Mouse (Mus musculus) telencephalon, adult 2 months (tissue): Measurements from ENCODE around the gene Hunk.

Experiments used
- DNase-seq: peaks from one replicate; pipeline ENCODE4 v3.0.0-alpha.2; 2011; ENCODE audit warnings: low read depth, low spot score

The Hunk gene

DNA sequence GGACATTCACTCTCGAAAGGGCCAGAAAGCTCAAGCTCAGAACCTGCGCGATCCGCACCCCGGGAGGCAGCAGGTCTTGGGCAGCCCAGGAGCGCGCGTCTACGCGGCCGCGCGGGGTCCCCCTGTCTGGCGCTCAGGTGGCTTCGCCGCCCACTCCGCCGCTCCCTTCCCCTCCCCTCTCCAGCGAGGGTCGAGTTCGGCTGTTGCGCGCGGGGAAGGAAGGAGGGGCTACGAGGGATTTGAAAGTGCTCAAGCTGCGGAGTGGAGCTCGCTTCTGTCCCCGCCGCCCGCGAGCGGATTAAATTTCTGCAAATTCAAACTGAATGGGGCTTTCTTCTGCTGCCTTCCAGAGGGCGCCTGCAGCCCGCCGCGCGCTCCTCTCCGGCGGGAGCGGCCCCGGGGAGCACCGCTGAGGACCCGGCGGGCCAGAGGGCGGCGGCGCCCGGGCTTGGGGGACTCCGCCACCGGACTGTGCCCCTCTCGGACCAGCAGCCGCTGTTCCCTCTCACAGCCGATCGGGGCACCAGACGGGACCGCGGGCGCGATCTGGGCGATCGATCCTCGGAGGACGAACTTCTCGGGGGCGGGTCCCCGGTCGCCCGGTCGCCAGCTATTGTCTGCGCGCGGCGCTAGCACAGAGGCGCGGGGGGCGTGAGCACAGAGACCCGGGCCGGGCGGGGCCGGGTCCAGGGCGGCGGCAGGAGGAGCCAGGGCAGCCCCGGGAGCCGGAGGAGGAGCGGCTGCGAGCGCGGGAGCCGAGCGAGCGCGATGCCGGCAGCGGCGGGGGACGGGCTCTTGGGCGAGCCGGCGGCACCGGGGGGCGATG, at the start of gene Hunk:
TSS of gene Hunk (plus strand) at position 326 of the 826 bp plus-strand sequence.
- DNase-seq, result no peak

DNA sequence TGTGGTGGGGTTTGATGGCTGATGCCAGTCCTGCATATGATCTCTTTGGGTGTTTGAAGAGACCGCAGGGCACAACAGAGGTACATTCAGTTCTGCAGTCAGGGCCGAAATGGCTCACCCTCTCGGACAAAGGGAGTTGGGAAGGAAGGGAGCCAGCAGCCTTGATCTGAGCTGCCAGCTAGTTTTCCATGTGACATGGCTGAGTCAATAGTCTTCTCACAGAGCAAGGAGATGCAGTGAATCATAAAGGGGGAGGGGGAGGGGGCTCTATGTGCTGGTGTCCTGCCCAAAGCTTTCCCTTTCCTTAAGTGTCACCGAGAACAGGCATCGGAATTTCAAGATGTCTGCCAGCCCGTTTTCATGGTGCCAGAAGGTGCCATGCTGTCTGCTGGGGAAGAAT, 46.8 kb upstream of the Hunk start:
- DNase-seq, result no peak

DNA sequence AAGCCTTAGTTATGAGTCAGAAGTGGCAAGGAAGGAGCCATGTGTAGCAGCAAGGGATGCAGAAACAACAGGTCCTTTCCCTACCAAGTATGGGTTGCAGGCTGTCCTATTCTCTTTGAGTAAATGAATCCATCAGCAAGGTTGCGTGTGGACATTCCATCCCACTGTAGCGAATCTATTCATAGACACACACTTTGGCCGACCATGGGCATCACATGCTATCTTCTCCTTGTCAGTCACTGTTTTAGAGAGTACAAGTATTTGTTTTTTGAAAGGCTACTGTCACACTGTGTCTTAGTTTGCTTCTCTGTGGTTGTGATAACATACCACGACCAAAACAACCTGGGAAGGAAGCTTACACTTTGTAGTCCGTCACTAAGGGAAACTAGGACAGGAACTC, 44.7 kb upstream of the Hunk start:
- no peak for DNase-seq

DNA sequence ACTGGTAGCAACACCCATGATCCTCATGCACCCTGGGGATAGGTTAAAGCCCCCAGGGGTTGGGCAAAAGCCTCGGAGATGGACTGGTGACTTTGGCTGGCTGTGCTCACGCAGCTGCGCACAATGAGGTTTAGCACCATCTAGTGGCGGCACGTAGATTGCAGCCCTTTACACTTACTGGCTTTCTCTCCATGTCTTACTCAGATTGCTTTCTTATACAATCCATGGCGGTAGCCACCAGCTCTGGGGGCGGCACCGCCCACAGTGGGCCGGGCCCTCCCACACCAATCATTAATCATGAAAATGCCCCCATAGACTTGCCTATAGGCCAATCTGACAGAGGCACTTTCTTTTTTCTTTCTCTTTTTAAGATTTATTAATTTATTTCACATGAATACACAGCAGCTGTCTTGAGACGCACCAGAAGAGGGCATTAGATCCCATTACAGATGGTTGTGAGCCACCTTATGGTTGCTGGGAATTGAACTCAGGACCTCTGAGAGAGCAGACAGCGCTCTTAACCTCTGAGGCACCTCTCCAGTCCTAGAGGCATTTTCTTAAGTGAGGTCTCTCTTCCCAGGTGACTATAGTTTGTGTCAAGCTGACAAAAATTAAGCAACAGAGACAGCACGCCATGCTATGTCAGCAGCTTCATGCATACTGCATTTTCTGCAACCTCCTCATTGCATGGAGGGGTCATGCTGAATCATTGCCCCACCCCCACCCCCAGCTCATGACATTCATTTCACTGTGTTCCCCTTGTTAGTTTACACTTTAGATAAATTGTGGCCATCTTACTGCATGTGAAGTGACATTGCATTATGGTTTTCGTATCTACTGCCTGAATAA, 35.9 kb upstream of the Hunk start:
- DNase-seq, result peak; percentile 50

DNA sequence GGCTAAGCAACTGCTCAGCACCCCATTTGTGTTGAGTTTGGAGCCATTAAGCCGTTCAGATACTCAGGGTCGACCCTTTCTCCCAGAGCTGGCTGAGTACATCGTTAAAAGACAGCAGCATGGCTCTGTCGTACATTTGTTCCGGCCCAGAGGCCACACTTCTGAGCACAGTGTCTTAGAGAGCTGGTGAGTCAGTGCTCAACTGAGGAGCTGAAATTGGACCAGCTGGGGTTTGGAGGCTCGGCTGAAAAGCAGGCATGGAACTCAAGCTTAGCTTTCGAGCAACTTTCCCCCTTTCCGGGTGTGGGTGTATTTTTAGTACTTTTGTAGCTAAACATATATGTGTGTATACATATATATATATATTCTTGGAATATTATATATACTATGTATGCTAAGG, 34.1 kb upstream of the Hunk start:
- peak; percentile 65 for DNase-seq

DNA sequence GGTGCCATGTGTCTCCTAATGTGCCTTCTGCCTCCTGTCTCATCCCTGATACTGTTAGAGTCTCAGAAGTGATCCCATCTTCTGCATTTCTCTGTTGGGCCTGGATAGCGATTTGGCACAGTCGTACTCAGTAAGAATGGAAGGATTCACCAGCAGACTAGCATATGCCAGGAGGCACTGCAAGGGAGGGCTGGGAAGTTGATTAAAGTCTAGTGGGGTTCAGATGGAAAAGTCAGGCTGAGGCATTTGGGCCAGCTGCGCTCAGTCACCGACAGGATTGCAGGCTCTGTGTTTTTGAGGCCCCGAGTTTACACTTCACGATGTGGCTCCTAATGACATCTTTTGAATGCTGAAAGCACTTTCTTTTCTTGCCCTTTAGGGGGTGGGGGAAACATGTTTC, 33.1 kb upstream of the Hunk start:
- no peak for DNase-seq

DNA sequence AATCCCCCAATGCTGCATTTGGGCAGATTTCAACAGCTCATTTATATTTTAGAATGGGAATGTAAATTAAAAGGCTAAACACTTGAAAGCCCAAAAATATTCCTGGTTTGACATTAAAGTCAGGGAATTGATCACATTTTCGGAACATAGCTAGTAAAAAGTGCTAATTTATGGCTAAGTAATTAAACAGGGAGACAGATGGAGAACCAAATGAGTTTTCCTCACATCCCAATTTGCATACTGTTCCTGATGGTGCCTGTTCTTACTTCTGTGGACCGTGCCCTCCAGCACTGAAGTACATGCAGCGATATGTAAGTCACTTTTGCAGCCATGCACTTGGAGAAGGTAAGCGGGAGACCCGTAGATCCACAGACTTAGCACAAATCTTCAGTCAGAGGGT, 32.7 kb upstream of the Hunk start:
- peak; percentile 71 for DNase-seq

DNA sequence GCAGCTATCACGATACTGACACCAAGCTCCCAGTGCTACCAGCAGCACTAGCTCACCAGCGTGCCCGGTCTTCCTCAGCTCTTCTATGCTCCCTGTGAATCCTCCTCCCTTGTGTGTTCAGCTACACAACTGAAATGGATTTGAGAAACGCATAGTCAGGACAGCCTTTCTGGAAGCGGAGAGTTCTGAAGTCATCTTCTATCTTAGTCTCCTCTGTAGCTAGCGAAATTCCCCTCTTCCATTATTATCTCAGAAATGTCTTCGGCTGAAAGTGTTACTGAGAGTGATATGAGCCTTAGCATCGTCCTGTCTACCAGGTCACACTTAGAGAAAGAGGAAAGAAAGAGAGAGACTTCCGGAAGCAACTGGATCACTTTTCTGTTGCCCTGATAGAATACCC, 26.5 kb upstream of the Hunk start:
- DNase-seq, result no peak

DNA sequence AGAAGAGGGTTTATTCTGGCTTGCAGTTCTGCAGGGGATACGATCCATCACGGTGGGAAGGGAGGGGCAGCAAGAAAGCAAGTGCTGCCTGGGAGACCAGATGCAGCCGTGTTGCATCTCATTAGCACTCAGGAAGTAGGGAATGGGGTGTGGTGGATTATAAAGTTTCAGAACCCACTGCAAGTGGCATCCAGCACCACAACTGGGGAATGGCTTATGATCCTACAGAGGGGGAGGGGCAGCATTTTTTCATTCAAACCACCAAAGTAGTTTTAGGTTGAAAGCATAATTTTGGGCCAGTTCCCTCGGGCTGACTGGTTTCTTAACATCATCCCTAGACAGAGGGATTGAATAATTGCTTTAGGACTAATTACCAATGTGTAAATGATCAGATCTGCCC, 26.1 kb upstream of the Hunk start:
- DNase-seq, result no peak

DNA sequence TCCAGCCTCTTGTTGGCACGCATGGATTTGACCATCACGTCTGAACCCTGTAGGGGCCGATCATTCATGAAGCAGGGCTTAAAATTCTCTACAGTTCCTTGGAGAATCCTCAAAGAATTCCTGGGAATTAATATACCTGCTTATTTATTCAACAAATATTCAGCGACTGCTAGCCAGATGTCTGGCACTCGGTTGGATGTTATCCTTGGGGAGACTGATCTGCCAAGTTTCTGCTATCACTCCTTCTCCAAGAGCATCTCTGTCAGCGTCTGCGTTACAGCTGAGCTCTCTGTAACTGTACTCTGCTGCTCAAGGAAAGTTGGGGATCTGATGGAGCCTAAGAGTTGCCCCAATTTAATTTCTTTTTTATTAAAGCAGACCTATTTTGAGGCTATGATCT, 25.5 kb upstream of the Hunk start:
- DNase-seq, result no peak

DNA sequence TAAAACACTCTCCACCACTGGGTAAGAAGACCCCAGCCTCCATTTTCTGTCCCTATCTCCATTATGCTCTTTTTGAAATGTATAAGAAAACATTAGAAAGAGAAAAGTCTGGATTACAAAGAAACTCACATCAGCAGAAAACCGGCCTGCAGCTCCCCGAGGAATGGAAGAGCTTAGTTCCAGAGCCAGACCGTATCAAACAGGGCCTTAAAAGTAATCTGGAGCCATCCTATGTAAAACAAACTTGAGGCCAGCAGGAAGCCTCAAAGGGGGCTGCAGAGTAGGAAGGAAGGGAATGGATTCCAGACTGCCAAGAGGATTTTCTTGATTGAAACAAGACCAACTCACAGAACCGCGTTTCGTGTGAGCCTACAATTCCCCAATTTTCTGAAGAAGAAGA, 22.9 kb upstream of the Hunk start:
- no peak for DNase-seq

DNA sequence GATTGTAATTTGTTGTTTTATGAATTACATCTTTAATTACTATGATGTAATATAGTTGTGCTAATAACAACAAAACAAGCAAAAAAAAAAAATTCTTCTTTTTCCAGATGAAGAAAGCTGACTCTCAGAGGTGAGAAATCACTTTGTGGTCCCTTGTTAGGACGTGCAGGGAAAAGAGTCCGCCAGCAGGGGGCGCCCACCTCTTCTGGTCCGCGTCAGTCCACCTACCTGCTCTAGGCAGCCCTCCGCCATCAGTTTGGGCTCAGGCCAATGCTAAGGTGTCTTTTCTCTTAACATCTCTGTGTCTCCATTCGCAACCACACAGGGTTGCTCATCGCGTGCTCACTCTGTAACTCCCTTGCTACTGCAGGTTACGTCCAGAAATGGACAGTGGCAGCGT, 5.9 kb upstream of the Hunk start:
- no peak for DNase-seq

DNA sequence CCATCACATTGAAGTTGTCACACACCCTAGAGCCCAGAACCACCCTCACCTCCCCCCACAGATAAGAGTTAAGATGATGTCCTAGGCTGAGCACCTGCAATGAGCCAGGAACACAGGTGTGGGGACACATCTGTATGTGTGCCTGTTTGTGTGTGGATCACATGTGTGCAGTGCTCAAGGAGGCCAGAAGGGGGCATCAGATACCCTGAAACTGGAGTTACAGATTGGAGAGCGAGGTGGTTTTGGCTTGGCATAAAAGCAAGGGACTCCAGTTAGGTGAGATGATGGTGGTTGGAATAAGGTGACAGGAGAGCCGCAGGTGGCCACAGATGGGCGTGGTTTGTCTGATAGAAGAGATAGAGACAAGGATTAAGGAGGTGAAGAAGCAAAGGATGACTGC, 4.2 kb upstream of the Hunk start:
- no peak for DNase-seq

DNA sequence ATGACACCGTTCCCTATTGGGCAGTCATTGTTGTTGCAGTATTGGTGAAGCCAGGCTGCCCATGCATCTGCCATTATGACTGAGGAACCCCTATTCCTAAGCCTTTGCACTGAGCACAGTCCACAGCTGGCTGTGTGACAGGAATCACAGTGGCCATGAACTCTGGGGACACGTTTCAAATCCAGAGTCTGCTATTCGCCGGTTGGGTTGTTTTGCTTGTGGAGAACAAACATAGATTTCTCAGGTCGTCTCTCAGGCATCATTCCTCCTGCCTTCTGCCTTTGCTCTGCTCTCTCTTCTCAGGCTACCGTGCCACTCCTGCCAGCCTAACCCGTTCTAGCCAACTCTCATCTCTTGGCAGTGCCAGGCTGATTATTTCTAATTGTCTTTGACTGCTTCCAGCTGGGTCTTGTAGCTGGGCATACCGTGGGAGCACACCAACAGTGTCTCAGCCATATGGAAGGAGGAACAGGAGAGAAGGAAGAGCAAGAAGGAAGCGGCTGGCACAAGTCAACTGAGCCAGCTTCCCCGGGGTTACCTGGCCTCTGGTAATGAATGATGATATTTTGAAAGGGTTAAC, 3.0 kb upstream of the Hunk start:
- no peak for DNase-seq

DNA sequence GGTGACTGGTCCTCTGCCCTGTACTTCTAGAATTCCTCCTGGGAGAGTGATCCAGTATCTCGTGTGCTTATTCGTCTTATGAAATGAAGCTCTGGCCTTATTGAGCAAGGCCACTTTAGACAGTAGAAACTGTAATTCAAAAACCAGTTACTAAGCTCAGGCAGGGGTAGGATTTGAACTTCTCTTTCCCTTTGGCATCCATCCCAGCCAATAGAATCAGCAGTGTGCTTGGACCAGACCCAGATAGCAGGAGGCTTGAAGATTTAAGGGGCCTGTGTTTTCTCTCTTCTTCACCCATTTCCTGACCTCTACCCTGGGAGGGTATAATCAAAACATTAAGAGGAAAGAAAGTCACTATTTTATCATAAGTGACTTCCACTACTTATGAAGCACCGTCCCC, 1.8 kb upstream of the Hunk start:
- DNase-seq, result no peak

DNA sequence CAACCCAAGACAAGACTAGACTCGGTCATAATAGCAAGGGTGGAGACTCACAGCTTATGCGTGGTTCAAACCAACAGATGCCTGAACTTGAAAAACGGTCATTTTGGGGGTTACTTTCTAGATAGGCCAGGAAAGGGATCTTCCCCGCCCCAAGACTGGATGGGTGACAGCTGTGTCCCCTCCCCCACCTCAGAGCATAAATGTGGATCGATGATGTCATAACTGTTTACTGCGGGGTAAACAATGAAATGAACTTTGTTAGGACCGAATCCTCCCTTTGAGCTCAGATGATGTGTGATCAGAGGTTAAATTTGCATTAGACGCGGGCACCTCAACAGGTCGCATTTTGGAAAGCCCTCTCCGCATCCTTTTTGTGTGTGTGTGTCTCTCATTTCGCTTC, 967 bp upstream of the Hunk start:
- no peak for DNase-seq

DNA sequence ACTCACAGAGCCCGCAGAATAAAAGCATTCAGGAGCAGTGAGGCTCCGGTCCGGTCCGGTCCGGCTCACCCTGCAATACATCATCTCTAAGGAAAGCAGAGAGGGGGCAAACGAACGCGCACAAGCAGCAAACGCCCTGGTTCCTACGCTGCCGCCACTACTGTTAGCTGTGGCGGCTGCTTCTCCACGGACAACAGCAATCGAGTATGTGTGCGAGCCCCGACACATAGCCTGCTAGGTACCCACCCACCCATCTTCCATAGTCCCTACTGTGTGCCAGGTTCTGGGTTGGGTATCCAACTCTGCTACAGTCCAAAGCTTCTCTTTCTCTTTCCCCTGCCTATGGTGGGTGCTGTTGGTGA, 506 bp upstream of the Hunk start:
- no peak for DNase-seq

DNA sequence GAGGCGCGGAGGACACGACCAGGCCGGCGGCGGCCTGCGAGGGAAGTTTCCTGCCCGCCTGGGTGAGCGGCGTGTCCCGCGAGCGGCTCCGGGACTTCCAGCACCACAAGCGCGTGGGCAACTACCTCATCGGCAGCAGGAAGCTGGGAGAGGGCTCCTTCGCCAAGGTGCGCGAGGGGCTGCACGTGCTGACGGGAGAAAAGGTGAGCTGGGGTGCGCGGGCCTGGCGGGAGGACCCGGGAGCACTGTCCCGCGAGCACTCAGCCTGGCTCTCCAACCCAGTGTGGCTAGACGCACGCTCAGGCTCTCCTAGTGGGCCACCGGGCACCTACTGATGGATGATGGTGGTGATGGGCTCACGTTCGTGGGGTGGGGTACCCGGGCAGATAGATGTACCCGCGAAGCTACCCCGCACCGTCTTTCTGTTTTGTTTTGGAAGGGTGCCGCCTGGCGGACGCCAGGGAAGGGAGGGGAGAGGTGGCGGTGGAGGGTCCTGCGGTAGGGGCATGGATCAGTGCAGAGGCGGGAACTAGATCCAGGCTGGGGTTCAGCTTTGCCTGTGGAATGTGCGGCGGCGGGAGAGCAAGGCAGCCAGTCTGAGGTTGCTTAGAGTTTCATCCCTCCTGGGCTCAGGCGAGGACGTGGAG, 824 bp downstream of the Hunk start:
- DNase-seq, result no peak

DNA sequence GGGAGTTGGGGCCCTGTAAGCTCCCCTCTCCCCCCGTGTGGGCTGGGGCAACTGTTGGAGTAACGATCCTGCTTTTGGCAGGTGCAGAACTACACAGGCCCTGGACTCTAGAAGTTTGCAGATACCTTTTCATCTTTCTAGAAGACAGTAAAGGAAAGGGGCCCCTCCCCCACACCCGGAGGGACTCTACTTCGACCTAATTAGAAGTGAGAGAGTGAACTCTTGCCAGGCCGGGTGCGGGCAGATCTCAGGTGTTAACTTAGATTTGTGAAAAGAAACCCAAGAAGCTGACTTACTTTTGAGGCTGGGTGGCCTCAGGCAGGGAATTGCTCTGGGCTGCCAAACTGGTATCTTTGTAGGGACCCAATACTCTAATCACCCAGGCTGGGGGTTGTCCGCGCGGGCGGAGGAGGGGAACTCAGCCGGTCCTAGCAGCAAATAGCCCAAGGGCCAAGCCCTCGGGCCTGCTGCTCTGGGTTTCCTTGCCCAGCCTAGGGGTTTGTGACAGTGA, 1.4 kb downstream of the Hunk start:
- no peak for DNase-seq

DNA sequence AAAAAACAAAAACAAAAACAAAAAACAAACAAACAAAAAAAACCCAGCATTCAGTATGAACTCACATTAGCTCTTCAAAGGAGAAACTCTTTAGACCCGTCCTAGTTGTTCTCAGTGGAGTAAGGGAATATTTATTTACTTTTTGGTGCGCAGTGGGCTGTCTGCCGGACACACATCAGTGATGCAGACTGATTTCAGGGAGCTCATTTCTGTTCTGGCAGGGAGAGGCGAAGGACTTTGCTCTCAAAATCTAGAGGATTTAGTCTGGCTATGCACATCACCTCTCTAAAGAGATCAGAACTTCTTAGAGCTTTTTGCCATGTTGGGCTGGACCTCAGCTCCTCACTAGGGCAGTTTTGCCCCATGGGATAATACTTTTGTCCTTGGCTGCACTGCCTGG, 2.1 kb downstream of the Hunk start:
- DNase-seq, result no peak

DNA sequence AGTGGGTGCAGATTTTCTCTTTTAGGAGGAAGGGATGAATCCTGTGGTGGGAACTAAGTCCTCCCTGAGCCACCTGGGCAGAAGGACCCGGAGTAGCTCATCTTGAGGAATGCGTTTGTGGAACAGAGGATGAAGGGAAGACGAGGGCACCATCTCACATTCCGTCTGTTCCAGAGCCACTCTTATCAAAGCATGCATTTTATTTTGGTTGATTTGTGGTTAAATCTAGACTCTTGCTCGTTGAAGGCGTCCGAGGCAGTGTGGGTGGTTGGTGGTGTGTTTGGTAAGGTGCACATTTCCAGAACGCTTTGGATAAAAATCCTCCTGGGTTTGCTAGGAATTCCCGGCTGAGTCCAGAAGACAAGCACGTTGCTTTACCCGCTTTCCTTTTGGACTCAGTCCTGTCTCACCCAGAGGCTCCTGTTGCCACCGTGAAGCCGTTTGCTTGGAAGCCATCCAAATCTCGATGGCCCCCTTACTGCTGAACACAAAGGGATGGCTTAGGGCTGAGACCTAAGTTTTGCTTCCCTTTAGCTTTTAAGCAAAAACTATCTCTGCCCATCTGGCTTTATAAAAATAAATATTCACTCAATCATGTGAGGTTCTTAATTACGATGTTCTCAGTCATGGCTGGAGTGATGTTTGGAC, 3.4 kb downstream of the Hunk start:
- peak; percentile 55 for DNase-seq

DNA sequence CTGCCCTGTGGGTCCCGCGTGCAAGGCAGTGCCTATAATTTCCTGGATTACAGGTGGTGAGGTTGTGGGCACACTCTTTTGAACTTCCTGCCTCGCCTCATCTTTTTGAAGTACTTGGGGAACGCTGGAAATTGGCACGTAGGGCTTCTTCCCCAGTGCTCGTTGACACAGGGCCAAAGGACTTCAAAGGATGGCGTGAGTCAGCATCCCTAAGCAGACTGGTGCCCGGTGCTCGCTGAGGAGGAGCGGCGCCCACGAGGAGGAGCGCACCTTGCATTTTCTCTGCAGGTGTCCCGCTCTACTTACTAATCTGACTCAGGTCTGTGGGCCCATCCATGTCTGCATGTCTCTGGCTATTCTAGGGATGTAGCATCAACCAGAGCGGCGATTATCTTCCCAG, 4.9 kb downstream of the Hunk start:
- DNase-seq, result no peak
